Mouse (Mus musculus): Measurements from ENCODE around the gene Lats1. TPM values are rescaled to one million over a fixed set of nuclear protein-coding genes. Genes with fewer than 3 reads are reported as not detected.

The Lats1 gene
- polyA plus RNA-seq (2012; rRNA removed), result 5.4 and 6.3 TPM in 2 replicates

GRCm38 (mm10) chr10:7680731-7681301 lies at the start of gene Lats1, which contains the start of gene Pcmt1:
Gene Lats1 (plus strand): TSS chr10:7681214.
Gene Pcmt1 (minus strand): TSS chr10:7681136.

GRCm38 (mm10) chr10:7667342-7667802 lies 13.6 kb upstream of the Lats1 start, which contains the start of gene Nup43:
Gene Nup43 (plus strand): TSS chr10:7667503.

GRCm38 (mm10) chr10:7725751-7726500 lies 44.9 kb downstream of the Lats1 start, which contains the start of gene Katna1:
Gene Katna1 (plus strand): TSS chr10:7726000.

Other genes starting within 250 kb of the Lats1 start
- 1.2 and 1.5 TPM in 2 replicates for gene Ulbp1, start 207.6 kb upstream of the Lats1 start, polyA plus RNA-seq (2012; rRNA removed)
- gene Lrp11, start 91.4 kb upstream of the Lats1 start, polyA plus RNA-seq (2012; rRNA removed), result 0.28 and 0.29 TPM in 2 replicates
- gene Nup43, start 13.7 kb upstream of the Lats1 start, polyA plus RNA-seq (2012; rRNA removed), result 9.0 and 11.1 TPM in 2 replicates
- 33.1 TPM in 2 replicates for gene Pcmt1, start 78 bp upstream of the Lats1 start, polyA plus RNA-seq (2012; rRNA removed)
- gene Katna1, start 44.8 kb downstream of the Lats1 start, polyA plus RNA-seq (2012; rRNA removed), result 4.8 and 5.2 TPM in 2 replicates
- 18.5 and 20.3 TPM in 2 replicates for gene Ginm1, start 111.6 kb downstream of the Lats1 start, polyA plus RNA-seq (2012; rRNA removed)
- 6.7 and 7.2 TPM in 2 replicates for gene Ppil4, start 111.7 kb downstream of the Lats1 start, polyA plus RNA-seq (2012; rRNA removed)
- 0.53 TPM in 2 replicates for gene Zc3h12d, start 151.3 kb downstream of the Lats1 start, polyA plus RNA-seq (2012; rRNA removed)

All from liver, embryonic 18 days (tissue).